Mouse (Mus musculus) bone marrow, adult 2 months (tissue): Measurements from ENCODE around the gene Kctd19.

Experiments
- CTCF ChIP-seq: fragments of 200-500 bp; IDR thresholded peaks from 2 replicates; pipeline ENCODE4 v1.5.1; 2011; ENCODE audit warnings: low read length, control low read depth; ENCODE audit not compliant: control insufficient read depth, insufficient read depth
- POLR2A ChIP-seq: fragments of 200-500 bp; IDR thresholded peaks from 2 replicates; pipeline ENCODE4 v1.6.1; 2011; ENCODE audit warnings: low read depth, mild to moderate bottlenecking, control low read depth, low read length, borderline replicate concordance; ENCODE audit not compliant: control insufficient read depth

DNA sequence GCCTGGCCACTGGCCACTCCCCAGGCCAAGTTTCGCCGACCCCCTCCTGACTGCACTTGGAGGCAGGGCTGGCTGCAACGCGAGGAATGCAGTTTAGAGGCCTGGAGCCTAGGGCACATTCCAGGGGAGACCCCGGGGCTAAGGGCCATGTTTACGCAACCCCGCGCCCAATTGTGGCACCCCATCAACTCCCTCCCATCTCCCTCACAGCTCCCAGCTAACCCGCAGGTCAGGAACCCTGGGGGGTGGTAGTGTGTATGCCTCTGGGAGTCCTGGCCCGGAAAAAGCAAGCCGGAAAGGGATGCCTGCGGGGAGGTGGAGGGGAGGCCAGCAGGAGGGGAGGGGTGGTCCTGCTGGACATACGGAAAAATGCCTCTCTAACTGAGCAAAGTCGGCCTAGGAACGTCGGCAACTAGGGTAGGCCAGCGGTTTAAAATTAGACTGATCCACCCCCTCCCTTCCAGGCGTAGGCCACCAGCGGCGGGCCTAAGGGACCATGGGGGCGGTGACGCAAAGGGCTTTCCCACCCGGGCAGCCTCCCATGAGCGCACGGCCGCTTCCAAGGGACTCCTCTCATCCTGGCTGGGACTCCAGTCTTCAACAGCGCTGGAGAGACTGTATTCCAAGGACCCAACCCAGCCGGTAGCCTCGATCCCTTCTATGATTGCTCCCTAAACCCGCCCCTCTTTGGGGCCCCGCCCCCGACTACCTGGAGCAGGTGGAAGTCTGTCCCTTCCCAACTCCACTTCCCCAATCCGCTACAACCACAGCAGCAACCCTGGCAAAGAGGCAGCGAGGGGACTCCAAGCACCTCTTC lies 66.5 kb downstream of the Kctd19 start:
- TF ChIP-seq CTCF (no peak), POLR2A (no peak)
